Mouse (Mus musculus): ENCODE measurements around the gene Slc43a1. TPM values are rescaled to one million over a fixed set of nuclear protein-coding genes. Genes with fewer than 3 reads are reported as not detected.
"Not testable (repeated sequence)": the region's sequence is repeated elsewhere in the genome, so short reads cannot be mapped to it uniquely, and the experiment has no call there.

Gene Slc43a1
- 2.5 and 3.3 TPM in 2 replicates for polyA plus RNA-seq (2015; fragmentation: Nextera tagmentation; extraction: Ambion mirVana)

DNA sequence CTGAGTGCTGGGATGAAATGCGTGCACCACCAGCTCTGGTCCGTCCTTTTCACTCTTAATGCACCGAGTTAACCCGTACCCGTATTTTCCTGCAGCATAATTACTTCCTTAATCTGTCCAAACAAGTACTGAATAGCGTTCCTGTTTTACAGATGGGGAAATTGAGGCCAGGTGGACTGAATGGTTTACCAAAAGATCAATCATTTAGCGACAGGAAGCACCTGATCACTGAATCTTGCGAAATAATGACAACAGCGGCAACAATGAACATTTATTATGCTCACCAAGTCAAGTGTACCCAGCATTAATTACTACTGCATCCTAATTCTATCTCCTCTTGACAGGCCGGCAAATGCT is at the start of gene Slc43a1:
Gene Slc43a1 (plus strand): TSS at position 258 of the 357 bp plus-strand sequence.
- Histone ChIP-seq H3K9me3 (no peaks in the 10 kb centered on the region), H3K4me2 (peak within 1 kb of the TSS; percentile 99), H3K9ac (peak within 1 kb of the TSS; percentile 67), H3K4me3 (peak within 1 kb of the TSS; percentile 57), H3K4me1 (replicated peaks) (peaks cover 24% of the 10 kb centered on the region), H3K27me3 (peaks cover 63% of the 10 kb centered on the region), H3K27ac (no peak within 1 kb of the TSS), H3K36me3 (no peaks in the 10 kb centered on the region)
- ATAC-seq (ENCODE audit: low FRiP score): no peak
- WGBS: 19% methylated on average over 10 of the region's 10 CpGs

DNA sequence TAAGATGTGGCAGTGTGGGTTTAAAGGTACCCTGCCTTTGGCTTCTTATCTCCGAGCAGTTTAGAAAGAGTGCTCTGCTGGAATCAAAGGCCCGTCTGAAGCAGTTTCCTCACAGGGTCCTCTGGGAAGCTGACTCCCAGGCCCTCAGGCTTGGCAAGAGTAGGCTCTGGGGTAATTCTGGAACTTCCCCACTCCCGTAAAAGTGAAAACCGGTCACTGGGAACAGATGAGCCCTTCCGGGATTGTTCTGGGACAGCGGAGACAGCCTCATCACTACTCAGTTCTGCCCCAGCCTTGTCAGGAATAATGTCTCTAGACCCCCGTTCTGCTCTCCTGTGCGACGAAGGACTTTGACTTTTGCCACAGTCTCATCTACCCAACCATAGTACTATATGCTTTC is 48.2 kb upstream of the Slc43a1 start:
- Histone ChIP-seq H3K4me1 (replicated peaks) (no peaks in the 10 kb centered on the region), H3K9me3 (no peaks in the 10 kb centered on the region), H3K27me3 (0 out of 2 replicates have a peak, but pooled peaks cover 5% of the 10 kb centered on the region), H3K27ac (no peak overlapping the region), H3K4me2 (no peak overlapping the region), H3K4me3 (no peak overlapping the region), H3K9ac (no peak overlapping the region), H3K36me3 (no peaks in the 10 kb centered on the region)
- WGBS: 59% methylated on average over 9 of the region's 9 CpGs
- no peak for ATAC-seq (ENCODE audit: low FRiP score)

DNA sequence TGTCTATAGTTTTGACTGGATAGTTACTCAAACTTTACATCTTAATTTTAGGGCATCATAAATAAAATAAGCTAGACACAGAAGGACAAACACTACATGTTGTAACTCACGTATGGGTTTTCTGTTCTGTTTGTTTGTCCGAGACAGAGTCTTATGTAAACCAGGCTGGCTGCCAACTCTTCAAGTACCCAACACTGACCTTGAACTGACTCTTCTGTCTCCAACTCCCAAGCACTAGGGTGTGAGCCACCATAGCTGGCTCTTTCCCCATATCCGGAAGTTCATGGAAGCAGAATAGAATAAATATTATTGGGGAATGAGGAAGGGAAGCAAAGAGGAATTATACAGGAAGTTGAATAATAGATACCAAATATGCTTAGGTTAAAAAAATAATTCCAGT is 46.1 kb upstream of the Slc43a1 start:
- no peaks in the 10 kb centered on the region for H3K9me3 ChIP-seq
- WGBS: 87% methylated on average over 3 of the region's 3 CpGs
- H3K27ac ChIP-seq: no peak overlapping the region
- no peak overlapping the region for H3K4me3 ChIP-seq
- H3K4me1 ChIP-seq (replicated peaks): no peaks in the 10 kb centered on the region
- H3K4me2 ChIP-seq: no peak overlapping the region
- no peak overlapping the region for H3K9ac ChIP-seq
- 0 out of 2 replicates have a peak, but pooled peaks cover 5% of the 10 kb centered on the region for H3K27me3 ChIP-seq
- H3K36me3 ChIP-seq: no peaks in the 10 kb centered on the region
- ATAC-seq (ENCODE audit: low FRiP score): no peak

DNA sequence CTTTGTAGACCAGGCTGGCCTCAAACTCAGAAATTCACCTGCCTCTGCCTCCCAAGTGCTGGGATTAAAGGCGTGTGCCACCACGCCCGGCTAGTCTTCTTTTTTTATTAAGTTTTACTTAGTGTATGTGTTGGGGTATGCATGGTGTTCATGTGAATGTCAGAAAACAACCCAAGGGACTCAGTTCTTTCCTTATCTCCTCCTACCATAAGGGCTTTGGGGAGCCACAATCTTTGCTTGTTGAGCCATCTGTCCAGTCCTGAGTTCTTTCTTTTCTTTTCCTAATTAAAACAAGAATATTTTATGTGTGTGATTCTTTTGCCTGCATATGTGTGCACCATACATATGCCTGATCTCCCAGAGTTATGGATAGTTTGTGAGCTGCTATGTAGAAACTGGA is 45.5 kb upstream of the Slc43a1 start:
- Histone ChIP-seq H3K27me3 (0 out of 2 replicates have a peak, but pooled peaks cover 5% of the 10 kb centered on the region), H3K9me3 (no peaks in the 10 kb centered on the region), H3K36me3 (no peaks in the 10 kb centered on the region), H3K27ac (no peak overlapping the region), H3K4me2 (no peak overlapping the region), H3K4me3 (no peak overlapping the region), H3K4me1 (replicated peaks) (0 out of 2 replicates have a peak, but pooled peaks cover 4% of the 10 kb centered on the region), H3K9ac (no peak overlapping the region)
- no peak for ATAC-seq (ENCODE audit: low FRiP score)
- WGBS: 89% methylated on average over 3 of the region's 3 CpGs

DNA sequence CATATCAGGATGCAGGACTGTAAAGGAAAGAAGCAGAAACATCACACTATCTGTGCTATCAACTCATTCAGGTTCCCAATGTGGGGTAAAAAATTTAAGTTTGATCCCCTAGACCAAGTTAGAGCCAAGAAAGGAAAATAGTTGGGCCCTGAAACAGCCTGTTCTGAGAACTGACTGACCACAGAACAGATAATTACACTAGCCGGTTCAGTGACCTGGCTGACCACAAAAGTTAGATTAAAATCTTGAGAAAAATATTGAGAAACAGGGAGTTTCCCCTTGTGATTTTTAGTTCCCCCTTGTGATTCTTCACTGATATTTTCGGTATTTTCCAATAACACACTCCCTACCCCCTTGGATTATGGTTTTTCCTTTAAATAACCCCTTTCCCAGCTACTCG is 44.8 kb upstream of the Slc43a1 start:
- Histone ChIP-seq H3K9me3 (no peaks in the 10 kb centered on the region), H3K27ac (no peak overlapping the region), H3K4me3 (no peak overlapping the region), H3K27me3 (0 out of 2 replicates have a peak, but pooled peaks cover 5% of the 10 kb centered on the region), H3K4me1 (replicated peaks) (0 out of 2 replicates have a peak, but pooled peaks cover 4% of the 10 kb centered on the region), H3K36me3 (no peaks in the 10 kb centered on the region), H3K9ac (no peak overlapping the region), H3K4me2 (no peak overlapping the region)
- WGBS: 81% methylated on average over 3 of the region's 3 CpGs
- ATAC-seq (ENCODE audit: low FRiP score): no peak

DNA sequence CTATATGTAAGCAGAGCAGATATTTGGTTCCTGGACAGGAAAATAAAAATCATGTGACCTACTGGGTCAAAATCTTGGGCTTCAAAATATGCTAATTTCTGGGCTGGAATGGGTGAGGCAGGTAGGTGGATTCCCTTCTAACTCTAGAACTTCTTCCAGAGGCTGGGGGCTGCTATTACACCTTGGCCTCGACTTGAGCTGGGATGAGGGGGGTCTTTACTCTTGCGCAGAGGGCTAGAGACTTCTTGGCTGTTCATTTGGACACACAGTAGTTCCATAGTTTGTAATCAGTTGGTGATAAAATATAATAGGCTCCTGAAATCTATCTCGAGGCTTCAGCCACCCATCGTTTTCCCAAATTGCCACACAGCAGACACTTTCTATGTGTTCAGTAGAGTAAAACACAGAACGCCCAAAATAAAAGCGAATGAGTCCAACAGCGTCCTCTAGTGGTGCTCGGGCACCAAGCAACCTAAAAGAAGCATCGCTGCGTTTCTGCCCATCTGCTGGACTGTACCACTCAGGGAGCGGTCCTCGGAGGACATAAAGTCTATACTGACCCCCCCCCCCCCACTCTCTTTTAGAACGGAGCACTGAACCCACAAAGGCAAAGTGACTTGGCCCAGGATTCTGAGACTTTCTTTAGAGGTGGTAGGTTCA is 40.7 kb upstream of the Slc43a1 start:
- H3K9ac ChIP-seq: peak overlapping the region; percentile 68
- peak overlapping the region; percentile 48 for H3K4me3 ChIP-seq
- H3K27me3 ChIP-seq: no peaks in the 10 kb centered on the region
- 7% methylated on average over 13 of the region's 13 CpGs for WGBS
- no peaks in the 10 kb centered on the region for H3K36me3 ChIP-seq
- H3K4me2 ChIP-seq: peak overlapping the region; percentile 96
- 0 out of 2 replicates have a peak overlapping the region, but pooled peaks have one; percentile 1 for H3K27ac ChIP-seq
- H3K9me3 ChIP-seq: no peaks in the 10 kb centered on the region
- peaks cover 8% of the 10 kb centered on the region; the same call in 1 of the 2 replicates for H3K4me1 ChIP-seq (replicated peaks)
- ATAC-seq (ENCODE audit: low FRiP score): peak; percentile 49

DNA sequence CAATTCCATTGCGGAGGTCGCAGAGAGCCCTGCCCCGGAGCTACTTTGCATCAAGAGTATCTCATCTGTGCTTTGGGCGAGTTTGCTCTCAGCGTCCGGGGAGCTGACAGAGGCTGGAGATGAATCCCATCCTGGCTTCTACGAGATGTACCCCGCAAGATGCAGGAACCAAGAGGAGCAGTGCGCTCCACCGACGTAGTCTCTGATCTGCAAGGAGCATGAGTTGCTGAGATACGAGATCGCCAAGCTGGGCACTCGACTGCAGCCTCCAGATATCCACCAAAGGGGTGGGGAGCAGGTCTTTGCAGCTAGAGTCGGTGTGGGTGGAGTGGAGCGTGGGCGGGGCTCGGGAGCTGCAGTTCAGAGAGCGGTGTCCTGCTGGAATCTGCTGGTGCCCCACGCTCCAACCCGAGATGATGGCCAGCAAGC is 40.1 kb upstream of the Slc43a1 start, which contains the start of gene Ube2l6:
Gene Ube2l6 (plus strand): TSS at position 336 of the 429 bp plus-strand sequence.
- peak within 1 kb of the TSS; percentile 48 for H3K4me3 ChIP-seq
- peak; percentile 68 for ATAC-seq (ENCODE audit: low FRiP score)
- WGBS: under 1% methylated on average over 21 of the region's 21 CpGs
- peaks cover 8% of the 10 kb centered on the region; the same call in 1 of the 2 replicates for H3K4me1 ChIP-seq (replicated peaks)
- H3K9me3 ChIP-seq: no peaks in the 10 kb centered on the region
- peak within 1 kb of the TSS; percentile 1; the same call in 1 of the 2 replicates for H3K27ac ChIP-seq
- no peaks in the 10 kb centered on the region for H3K27me3 ChIP-seq
- peak within 1 kb of the TSS; percentile 68 for H3K9ac ChIP-seq
- H3K4me2 ChIP-seq: peak within 1 kb of the TSS; percentile 96
- H3K36me3 ChIP-seq: no peaks in the 10 kb centered on the region

DNA sequence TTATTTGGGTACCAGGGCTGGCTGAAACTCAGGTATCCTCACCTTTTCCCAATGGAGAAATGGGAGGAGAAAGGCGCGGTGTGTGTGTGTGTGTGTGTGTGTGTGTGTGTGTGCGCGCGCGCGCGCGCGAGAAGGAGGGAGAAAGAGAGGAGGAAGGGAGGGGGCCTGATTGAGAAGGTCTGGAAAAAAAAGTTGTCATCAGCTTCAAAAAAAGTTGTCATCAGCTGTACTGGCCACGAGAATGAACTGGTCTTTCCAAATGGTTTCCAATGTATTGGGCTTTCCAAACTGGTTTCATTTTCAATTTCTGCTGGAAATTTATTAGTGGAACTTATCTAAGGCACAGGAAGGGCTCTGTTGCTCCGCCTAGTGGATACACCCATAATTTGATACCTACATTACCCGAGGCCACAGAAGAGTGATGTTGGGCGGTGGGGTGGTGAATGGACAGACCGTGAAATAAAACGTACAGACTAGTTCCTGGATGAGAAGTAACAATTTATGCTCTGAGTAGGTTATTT is 39.5 kb upstream of the Slc43a1 start:
- H3K4me3 ChIP-seq: peak overlapping the region; percentile 48
- H3K9ac ChIP-seq: peak overlapping the region; percentile 68
- no peak overlapping the region for H3K27ac ChIP-seq
- ATAC-seq (ENCODE audit: low FRiP score): peak; percentile 61
- no peaks in the 10 kb centered on the region for H3K9me3 ChIP-seq
- H3K27me3 ChIP-seq: no peaks in the 10 kb centered on the region
- WGBS: under 1% methylated on average over 15 of the region's 16 CpGs
- H3K4me1 ChIP-seq (replicated peaks): peaks cover 8% of the 10 kb centered on the region; the same call in 1 of the 2 replicates
- H3K4me2 ChIP-seq: peak overlapping the region; percentile 96
- H3K36me3 ChIP-seq: no peaks in the 10 kb centered on the region

DNA sequence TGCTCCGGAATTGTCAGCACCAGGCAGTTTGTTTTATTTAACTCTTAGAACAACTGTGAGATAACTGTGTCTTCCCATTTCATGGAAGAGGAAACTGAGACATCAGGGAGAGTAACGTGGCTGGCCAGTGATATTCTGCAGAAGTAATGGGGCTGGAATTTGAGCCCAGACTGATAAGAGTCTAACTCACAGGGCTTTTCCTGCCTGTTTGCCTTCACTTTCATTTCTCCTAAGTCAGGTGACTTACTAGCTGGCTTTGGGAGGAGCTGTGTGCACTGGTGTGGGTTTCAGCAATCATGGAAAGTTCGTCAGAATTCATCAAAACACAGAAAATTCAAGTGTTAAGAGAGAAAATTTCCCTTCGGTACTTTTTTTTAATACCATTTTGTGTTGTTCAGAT is 38.3 kb upstream of the Slc43a1 start:
- Histone ChIP-seq H3K4me2 (no peak overlapping the region), H3K9ac (no peak overlapping the region), H3K36me3 (no peaks in the 10 kb centered on the region), H3K4me3 (no peak overlapping the region), H3K9me3 (no peaks in the 10 kb centered on the region), H3K4me1 (replicated peaks) (peaks cover 8% of the 10 kb centered on the region; the same call in 1 of the 2 replicates), H3K27me3 (no peaks in the 10 kb centered on the region), H3K27ac (no peak overlapping the region)
- no peak for ATAC-seq (ENCODE audit: low FRiP score)
- WGBS: 91% methylated on average over 4 of the region's 4 CpGs

DNA sequence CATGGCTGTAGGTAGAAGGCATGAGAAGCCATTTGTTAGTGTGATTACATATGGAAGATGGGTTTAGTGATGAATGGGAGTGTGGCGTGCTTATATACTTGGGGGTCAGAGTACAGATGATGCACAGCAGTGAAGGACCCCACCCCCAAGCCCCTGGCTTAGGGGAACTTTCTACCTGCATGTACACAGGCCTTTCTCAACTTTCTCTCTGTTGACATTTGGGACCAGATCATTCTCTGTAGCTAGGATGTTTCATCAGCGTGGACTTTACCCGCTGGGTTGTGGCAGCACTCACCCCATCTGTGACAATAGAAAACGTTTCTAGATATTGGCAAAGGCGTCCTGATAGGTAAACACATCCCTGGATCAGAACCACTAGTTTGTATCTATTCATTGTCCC is 37.4 kb upstream of the Slc43a1 start:
- H3K36me3 ChIP-seq; H3K9me3 ChIP-seq; H3K4me1 ChIP-seq (replicated peaks); H3K4me2 ChIP-seq; H3K27me3 ChIP-seq; H3K4me3 ChIP-seq; H3K9ac ChIP-seq; ATAC-seq (ENCODE audit: low FRiP score); H3K27ac ChIP-seq: not testable (repeated sequence)
- WGBS: 83% methylated on average over 5 of the region's 5 CpGs

DNA sequence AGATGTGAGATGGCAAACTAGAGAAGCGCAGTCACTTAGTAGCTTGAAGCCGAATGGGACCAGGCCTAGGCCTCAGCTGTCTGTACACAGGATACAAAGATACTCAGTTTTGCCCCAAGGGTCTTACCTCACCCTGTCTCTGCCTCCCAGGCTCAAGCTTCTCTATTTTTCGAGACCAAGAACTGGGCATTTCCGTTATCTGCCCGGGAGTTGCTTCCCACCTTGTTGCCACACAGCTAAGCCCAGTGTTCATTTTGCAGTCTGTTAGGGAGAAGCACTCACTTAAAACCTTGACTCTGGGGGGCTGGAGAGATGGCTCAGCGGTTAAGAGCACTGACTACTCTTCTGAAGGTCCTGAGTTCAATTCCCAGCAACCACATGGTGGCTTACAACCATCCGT is 34.7 kb upstream of the Slc43a1 start:
- Histone ChIP-seq H3K27ac (no peak overlapping the region), H3K9me3 (no peaks in the 10 kb centered on the region), H3K9ac (no peak overlapping the region), H3K27me3 (no peaks in the 10 kb centered on the region), H3K4me2 (no peak overlapping the region), H3K4me3 (no peak overlapping the region), H3K4me1 (replicated peaks) (peaks cover 4% of the 10 kb centered on the region; the same call in 1 of the 2 replicates), H3K36me3 (no peaks in the 10 kb centered on the region)
- WGBS: 91% methylated on average over 7 of the region's 7 CpGs
- ATAC-seq (ENCODE audit: low FRiP score): no peak

DNA sequence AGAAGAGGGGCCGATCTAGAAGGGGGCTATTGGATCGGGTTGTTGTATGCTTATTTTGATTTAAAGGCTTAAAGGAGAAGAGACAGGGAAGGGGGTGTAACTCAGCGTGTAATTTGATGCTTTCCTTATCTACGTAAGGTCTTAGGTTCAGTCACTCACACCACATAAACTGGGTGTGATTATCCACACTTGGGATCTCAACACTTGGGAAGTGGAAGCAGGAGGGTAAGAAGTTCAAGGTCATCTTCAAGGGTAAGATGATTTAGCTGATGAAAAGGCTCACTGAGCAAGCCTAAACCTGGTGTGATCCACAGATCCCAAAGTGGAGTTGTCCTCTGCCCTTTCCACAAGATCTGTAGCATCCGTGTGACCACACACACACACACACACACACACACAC is 32.1 kb upstream of the Slc43a1 start:
- H3K4me2 ChIP-seq: no peak overlapping the region
- H3K36me3 ChIP-seq: no peaks in the 10 kb centered on the region
- no peaks in the 10 kb centered on the region for H3K27me3 ChIP-seq
- H3K9ac ChIP-seq: no peak overlapping the region
- no peak overlapping the region for H3K27ac ChIP-seq
- H3K9me3 ChIP-seq: no peaks in the 10 kb centered on the region
- 82% methylated on average over 5 of the region's 5 CpGs for WGBS
- ATAC-seq (ENCODE audit: low FRiP score): no peak
- H3K4me1 ChIP-seq (replicated peaks): peaks cover 5% of the 10 kb centered on the region; the same call in 1 of the 2 replicates
- H3K4me3 ChIP-seq: no peak overlapping the region

All from hindbrain, embryonic 13.5 days (tissue).